Mouse (Mus musculus): ENCODE results near the gene Atp12a. TPM values are rescaled to one million over a fixed set of nuclear protein-coding genes. Genes with fewer than 3 reads are reported as not detected.

Atp12a gene
- polyA plus RNA-seq, 1 experiment = 1.7 TPM

GRCm38 (mm10) chr14:56403072-56403375 is 38.2 kb downstream of the Atp12a start:
- Histone ChIP-seq H3K9me3 (replicated peaks; ENCODE audit: control insufficient read depth, insufficient read depth, low read length, poor library complexity, severe bottlenecking) (0 out of 2 replicates have a peak, but pooled peaks cover 3% of the 10 kb centered on the region), H3K4me3 (ENCODE audit: low read depth, low read length) (peak overlapping the region; percentile 67), H3K27me3 (ENCODE audit: control insufficient read depth, insufficient read depth, low read length, poor library complexity, severe bottlenecking) (no peaks in the 10 kb centered on the region; the same call in 1 of the 2 replicates), H3K36me3 (ENCODE audit: control insufficient read depth, insufficient read depth, low read length, poor library complexity, severe bottlenecking) (no peaks in the 10 kb centered on the region; the same call in 1 of the 2 replicates), H3K4me1 (ENCODE audit: control insufficient read depth, insufficient read depth, low read length) (no peaks in the 10 kb centered on the region), H3K27ac (ENCODE audit: insufficient read depth, low read length) (no peak overlapping the region), H3K9ac (ENCODE audit: low read depth, poor library complexity, severe bottlenecking) (peak overlapping the region; percentile 22)
- TF ChIP-seq CTCF (IDR thresholded peaks at IDR 0.05; ENCODE audit: low read depth, low read length) (no peak), EP300 (IDR thresholded peaks at IDR 0.05; ENCODE audit: insufficient read depth, low read depth, low read length) (no peak), POLR2A (IDR thresholded peaks at IDR 0.05; ENCODE audit: insufficient read depth, low read length) (no peak)

Other genes starting within 250 kb of the Atp12a start
- not detected in 2 replicates for gene Gzme, start 244.4 kb upstream of the Atp12a start, polyA plus RNA-seq (2011; ENCODE audit: insufficient read depth, insufficient read length, low read depth, missing spikeins)
- gene Gzmd, start 232.5 kb upstream of the Atp12a start, polyA plus RNA-seq (2011; ENCODE audit: insufficient read depth, insufficient read length, low read depth, missing spikeins) = not detected in 2 replicates
- not detected in 2 replicates for gene Gzmg, start 205.5 kb upstream of the Atp12a start, polyA plus RNA-seq (2011; ENCODE audit: insufficient read depth, insufficient read length, low read depth, missing spikeins)
- gene Gzmn, start 190.5 kb upstream of the Atp12a start, polyA plus RNA-seq (2011; ENCODE audit: insufficient read depth, insufficient read length, low read depth, missing spikeins) = not detected in 2 replicates
- not detected in 2 replicates for gene Gzmf, start 153.7 kb upstream of the Atp12a start, polyA plus RNA-seq (2011; ENCODE audit: insufficient read depth, insufficient read length, low read depth, missing spikeins)
- gene Gzmc, start 130.4 kb upstream of the Atp12a start, polyA plus RNA-seq (2011; ENCODE audit: insufficient read depth, insufficient read length, low read depth, missing spikeins) = not detected in 2 replicates
- not detected in 2 replicates for gene Gzmb, start 102.8 kb upstream of the Atp12a start, polyA plus RNA-seq (2011; ENCODE audit: insufficient read depth, insufficient read length, low read depth, missing spikeins)
- gene Rnf17, start 37.5 kb downstream of the Atp12a start, polyA plus RNA-seq (2011; ENCODE audit: insufficient read depth, insufficient read length, low read depth, missing spikeins) = 70.2 and 70.7 TPM in 2 replicates
- gene Cenpj, start 210.4 kb downstream of the Atp12a start, polyA plus RNA-seq (2011; ENCODE audit: insufficient read depth, insufficient read length, low read depth, missing spikeins) = 18.5 and 22.5 TPM in 2 replicates
- gene Parp4, start 210.6 kb downstream of the Atp12a start, polyA plus RNA-seq (2011; ENCODE audit: insufficient read depth, insufficient read length, low read depth, missing spikeins) = 12.7 and 13.7 TPM in 2 replicates

All from ES-Bruce4 (cell line).